Mouse (Mus musculus) left cerebral cortex, adult 2 months (tissue): ENCODE results near the gene Gnl3l. TPM values are rescaled to one million over a fixed set of nuclear protein-coding genes. Genes with fewer than 3 reads are reported as not detected.

ENCODE experiments used
- DNase-seq, 2 experiments: peaks; one replicate each; pipeline ENCODE4 v3.0.0; 2021 to 2022; ENCODE audit warnings: low spot score in 2 of 2, mixed read lengths in 1 of 2; ENCODE audit errors: extremely low spot score in 1 of 2
- H3K27ac ChIP-seq: fragments of 200-600 bp; 2 replicates; pipeline ENCODE4 v1.8.1; 2022
- H3K4me3 ChIP-seq: fragments of 200-600 bp; 2 replicates; pipeline ENCODE4 v1.8.1; 2022
- CTCF ChIP-seq: fragments of 200-600 bp; IDR thresholded peaks from 2 replicates; pipeline ENCODE4 v1.8.1; 2022; ENCODE audit warnings: antibody characterized with exemption, mild to moderate bottlenecking, moderate library complexity
- intact Hi-C: fragments of 180-260 bp; cut with DNase I; formaldehyde crosslinking; loops from one replicate; pipeline ENCODE4 v1.15.1; 2025
- total RNA-seq, 2 experiments: library from RNA; stranded (reverse); gene quantifications; 2 replicates each; pipeline ENCODE4 v1.2.3; 2021

Gnl3l gene
- total RNA-seq, 2 experiments from 2014 or later = 182 to 201 TPM

DNA sequence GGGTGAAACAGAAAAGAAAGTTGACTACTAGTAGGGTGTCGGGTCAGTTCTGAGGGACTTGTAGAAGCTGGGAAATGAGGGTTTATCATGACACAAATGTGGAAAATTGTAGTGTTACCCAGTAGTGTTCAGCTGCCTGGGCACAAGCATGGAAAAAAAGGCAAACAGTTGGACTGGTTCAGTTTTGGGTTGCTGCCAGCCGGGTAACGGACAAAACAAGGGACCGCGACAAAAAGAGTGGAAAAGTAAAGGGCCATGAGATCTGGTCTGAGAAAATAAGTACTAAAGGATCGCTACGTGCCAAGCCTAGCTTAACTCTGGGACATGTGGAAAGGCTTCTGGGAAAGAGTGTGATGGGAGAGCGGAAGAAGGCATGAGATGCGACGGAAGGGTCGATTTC lies 29.2 kb upstream of the Gnl3l start:
- no peak for TF ChIP-seq CTCF
- Histone ChIP-seq H3K4me3 (peak overlapping the region; percentile 62), H3K27ac (peak overlapping the region; percentile 75; the same call in 1 of the 2 replicates)
- no peak for DNase-seq
- intact Hi-C loops = loop anchor here (2.0 to 5.0 kb wide), 2 partner anchors 30 to 41 kb away; partner anchors contain the start of gene Gnl3l

DNA sequence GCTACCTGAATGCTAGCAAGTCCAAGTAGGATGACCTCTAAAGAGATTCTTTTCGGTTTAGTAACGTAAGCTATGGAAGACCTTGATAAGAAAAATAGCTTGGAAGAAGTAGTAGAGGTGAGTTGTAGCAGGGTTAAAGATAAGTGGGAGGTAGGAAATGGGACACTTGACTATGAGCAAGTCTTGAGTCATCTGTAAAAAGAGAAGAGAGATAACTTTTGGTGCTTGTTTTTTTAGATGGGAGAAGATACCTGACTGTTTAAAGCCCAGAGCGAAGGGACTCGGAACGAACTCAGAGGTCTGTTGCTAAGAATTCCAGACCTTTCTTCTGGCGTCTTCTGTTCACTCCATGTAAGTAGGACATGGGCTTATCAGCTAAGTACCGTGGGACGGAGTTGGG lies 28.7 kb upstream of the Gnl3l start, which contains the start of gene Fgd1:
Gene Fgd1 (plus strand): TSS at position 301 of the 400 bp plus-strand sequence.
- TF ChIP-seq CTCF = no peak
- intact Hi-C loops = loop anchor here (2.0 to 5.0 kb wide), 2 partner anchors 29 to 41 kb away; partner anchors contain the start of gene Gnl3l
- no peak for DNase-seq

GRCm38 (mm10) chrX:151041223-151041622 lies 24.1 kb upstream of the Gnl3l start:
- DNase-seq = no peak
- no peak overlapping the region for H3K27ac ChIP-seq
- no peak overlapping the region for H3K4me3 ChIP-seq
- TF ChIP-seq CTCF = no peak
- intact Hi-C loops = no loop called here

More for the DNA sequence above, 28.7 kb upstream of the Gnl3l start, which contains the start of gene Fgd1:
- H3K27ac ChIP-seq = peak within 1 kb of the TSS; percentile 75
- H3K4me3 ChIP-seq = peak within 1 kb of the TSS; percentile 62

DNA sequence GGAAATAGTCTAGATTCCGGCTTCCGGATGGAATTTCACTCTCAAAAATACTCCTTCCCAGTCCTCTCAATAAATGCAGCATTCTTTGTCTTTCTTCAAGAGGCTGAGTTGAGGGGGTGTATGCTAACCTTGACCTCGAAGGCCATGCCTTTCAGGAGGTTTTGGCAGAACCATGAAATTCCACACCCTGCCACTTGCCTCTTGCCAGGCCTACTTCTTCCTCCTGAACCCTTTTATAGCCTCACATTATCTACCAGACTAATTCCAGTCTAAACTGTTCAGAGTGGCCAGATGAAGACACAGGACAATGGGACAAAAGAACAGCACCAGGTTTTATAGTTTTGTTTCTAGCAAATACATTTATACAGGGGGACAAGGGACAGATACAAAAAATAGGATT lies 14.3 kb upstream of the Gnl3l start:
- no peak for DNase-seq
- intact Hi-C loops = no loop called here
- TF ChIP-seq CTCF = no peak
- Histone ChIP-seq H3K27ac (no peak overlapping the region), H3K4me3 (no peak overlapping the region)

DNA sequence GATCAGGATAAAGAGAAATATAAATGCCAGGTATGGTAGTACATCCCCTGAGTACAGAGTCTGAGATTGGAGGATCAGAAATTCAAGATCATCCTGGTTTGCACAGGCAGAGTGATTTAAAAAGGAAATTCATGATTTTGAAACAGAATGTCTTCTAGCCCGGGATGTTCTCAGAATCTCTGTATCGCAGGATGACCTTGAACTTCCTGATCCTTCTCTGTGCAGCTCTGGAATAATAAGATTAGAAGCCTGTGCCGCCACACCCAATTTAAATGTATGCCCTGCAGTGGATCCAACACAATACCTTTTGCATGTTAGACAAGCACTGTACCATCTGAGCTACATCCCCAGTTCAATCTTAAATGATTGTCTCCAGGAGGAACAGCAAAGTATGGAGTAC lies 1.7 kb upstream of the Gnl3l start:
- TF ChIP-seq CTCF = no peak
- no peak for DNase-seq
- intact Hi-C loops = loop anchor here (10.0 kb wide), 1 partner anchor 364 kb away; the partner anchor contains the start of gene Tro
- Histone ChIP-seq H3K4me3 (no peak overlapping the region), H3K27ac (no peak overlapping the region)

DNA sequence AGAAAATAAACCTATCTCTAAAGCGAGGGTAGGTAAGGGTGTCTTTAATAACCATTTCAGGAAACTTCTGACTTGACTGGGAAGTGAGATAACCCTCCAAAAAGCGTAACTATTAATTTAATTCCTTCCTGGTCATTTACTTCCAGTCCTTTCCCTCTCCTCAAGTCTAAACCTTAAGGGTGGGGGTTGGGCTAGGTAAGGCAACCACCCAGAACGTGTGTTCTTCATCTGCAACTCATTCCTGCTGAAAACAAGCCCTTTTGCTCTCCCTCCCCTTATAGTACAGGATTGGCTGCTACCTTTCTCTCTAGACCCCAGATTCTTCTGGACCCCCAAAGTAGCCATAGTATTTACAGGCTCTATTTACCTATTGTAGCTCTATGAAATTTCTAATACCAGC lies 775 bp upstream of the Gnl3l start:
- peak overlapping the region; percentile 52 for H3K4me3 ChIP-seq
- peak overlapping the region; percentile 85 for H3K27ac ChIP-seq
- intact Hi-C loops = loop anchor here (2.0 to 10.0 kb wide), 2 partner anchors 29 to 363 kb away; partner anchors contain the start of genes Fgd1 and Tro
- no peak for DNase-seq
- TF ChIP-seq CTCF = no peak

DNA sequence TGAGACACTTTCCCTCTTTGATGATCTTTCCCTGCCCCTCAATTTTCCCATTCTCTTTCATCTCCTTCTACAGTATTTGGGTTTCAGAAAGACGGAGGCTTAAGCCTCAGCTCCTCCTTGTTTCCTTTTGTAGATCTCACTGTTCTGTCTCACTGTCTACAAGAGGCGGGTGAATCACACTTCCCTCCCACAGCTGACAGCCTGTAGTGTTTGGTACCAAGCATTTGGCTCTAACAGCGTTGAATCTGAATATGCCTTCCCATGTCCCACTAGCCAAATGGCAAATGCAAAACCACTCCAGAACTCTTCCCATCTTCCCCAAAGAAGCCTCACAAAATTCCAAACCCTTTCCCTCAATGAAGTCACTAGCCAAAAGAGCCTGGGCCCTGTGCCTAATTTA lies 20.3 kb downstream of the Gnl3l start:
- no peak for TF ChIP-seq CTCF
- intact Hi-C loops = loop anchor here (5.0 kb wide), 1 partner anchor 91 kb away; no protein-coding TSS in a partner anchor
- H3K27ac ChIP-seq = no peak overlapping the region

GRCm38 (mm10) chrX:150981621-150982020 lies 35.5 kb downstream of the Gnl3l start:
- no peak overlapping the region for H3K4me3 ChIP-seq
- intact Hi-C loops = loop anchor here (10.0 kb wide), 2 partner anchors 327 to 397 kb away; partner anchors contain the start of genes Apex2, Pfkfb1 and Tro
- no peak for DNase-seq
- no peak for TF ChIP-seq CTCF
- H3K27ac ChIP-seq = no peak overlapping the region

More for the DNA sequence above, 20.3 kb downstream of the Gnl3l start:
- H3K4me3 ChIP-seq = no peak overlapping the region
- DNase-seq = peak; percentile 18 to 21

GRCm38 (mm10) chrX:150975424-150975823 lies 41.7 kb downstream of the Gnl3l start:
- no peak overlapping the region for H3K27ac ChIP-seq
- TF ChIP-seq CTCF = no peak
- no peak overlapping the region for H3K4me3 ChIP-seq
- intact Hi-C loops = no loop called here
- DNase-seq = no peak

GRCm38 (mm10) chrX:150963027-150963426 lies 54.1 kb downstream of the Gnl3l start:
- intact Hi-C loops = loop anchor here (10.0 kb wide), 1 partner anchor 258 kb away; no protein-coding TSS in a partner anchor
- DNase-seq = no peak
- peak; percentile 36 for TF ChIP-seq CTCF
- H3K27ac ChIP-seq = no peak overlapping the region
- no peak overlapping the region for H3K4me3 ChIP-seq

DNA sequence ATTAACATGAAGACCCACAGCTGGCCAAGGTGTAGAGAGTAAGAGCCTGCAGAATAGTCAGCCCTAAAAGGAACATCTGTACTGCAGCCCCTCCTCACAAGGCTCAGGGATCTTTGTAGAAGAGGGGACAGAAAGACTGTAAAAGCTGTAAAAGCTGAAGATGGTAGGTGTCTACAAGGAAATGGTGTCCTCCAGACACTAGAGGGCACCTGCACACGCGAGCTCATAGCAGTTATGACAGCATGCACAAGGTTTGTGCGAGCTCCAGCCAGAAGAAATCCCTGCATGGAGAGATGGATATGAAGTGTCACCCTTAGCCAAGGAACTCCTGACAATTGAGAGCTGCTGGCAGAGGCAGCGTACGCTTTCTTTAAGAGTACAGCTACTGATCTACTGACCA lies 56.4 kb downstream of the Gnl3l start:
- no peak for TF ChIP-seq CTCF
- Histone ChIP-seq H3K4me3 (no peak overlapping the region), H3K27ac (no peak overlapping the region)
- DNase-seq = no peak
- intact Hi-C loops = loop anchor here (10.0 kb wide), 1 partner anchor 256 kb away; no protein-coding TSS in a partner anchor

GRCm38 (mm10) chrX:150956522-150957300 lies 60.4 kb downstream of the Gnl3l start:
- H3K4me3 ChIP-seq = peak overlapping the region; percentile 22; the same call in 1 of the 2 replicates
- DNase-seq = peak; percentile 29 to 54
- intact Hi-C loops = loop anchor here (5.0 kb wide), 1 partner anchor 161 kb away; no protein-coding TSS in a partner anchor
- TF ChIP-seq CTCF = peak; percentile 40
- H3K27ac ChIP-seq = no peak overlapping the region
